In the genomic region with DNA sequence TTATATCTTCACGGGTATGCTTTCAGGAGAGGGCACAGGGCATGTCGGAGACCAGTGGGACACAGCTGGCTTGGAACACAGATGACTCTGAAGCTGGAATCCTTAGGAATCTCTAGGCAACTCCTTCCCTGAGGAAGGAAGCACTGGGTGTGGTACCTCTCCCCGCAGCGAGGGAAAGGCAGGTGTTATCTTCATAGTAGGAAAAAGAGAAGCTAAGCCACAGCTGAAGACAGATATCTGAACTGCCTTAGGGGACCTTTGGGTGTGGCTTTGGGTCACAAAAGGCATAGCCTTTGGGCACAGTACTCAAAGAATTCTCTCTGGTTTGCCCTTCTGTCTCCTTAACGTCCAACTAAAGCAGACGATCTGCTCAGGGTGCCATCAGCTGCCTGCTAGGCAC, we compare ENCODE assay signal across 14 mouse cellular contexts. TPM values are rescaled to one million over a fixed set of nuclear protein-coding genes. Genes with fewer than 3 reads are reported as not detected.
A peak's percentile ranks its signal among the peaks of the same experiment; 100 is the strongest.
DNase-seq lines count a peak whose midpoint lies in the region; ATAC-seq and TF ChIP-seq lines count a peak whose summit lies in the region.
"Had no signal": no experiment of that assay in that cellular context is flagged by ENCODE, and none has a peak within 500 bp of the region (broad histone marks: within the 10 kb centered on the region; RNA-seq: fewer than 3 reads in every experiment).

No protein-coding gene starts in this region.

- H3K9ac ChIP-seq in MEL (ENCODE audit: control insufficient read depth, low read depth, low read length, poor library complexity, severe bottlenecking), result peak overlapping the region; percentile 52
- no peak overlapping the region for H3K9ac ChIP-seq in liver, embryonic 16.5 days (ENCODE audit: low read depth, low read length)
- H3K9ac ChIP-seq in forebrain, embryonic 13.5 days, result no peak overlapping the region
- H3K9ac ChIP-seq: limb, embryonic 12.5 days; midbrain, embryonic 15.5 days had no signal

- H3K4me2 ChIP-seq in liver, embryonic 16.5 days (ENCODE audit: low read depth, low read length), result 0 out of 2 replicates have a peak overlapping the region, but pooled peaks have one; percentile 4
- H3K4me2 ChIP-seq in forebrain, embryonic 13.5 days, result no peak overlapping the region
- H3K4me2 ChIP-seq: limb, embryonic 12.5 days; midbrain, embryonic 15.5 days had no signal

- ATAC-seq in liver, embryonic 16.5 days (ENCODE audit: low read depth), result no peak
- no peak for ATAC-seq in forebrain, embryonic 13.5 days
- ATAC-seq: midbrain, embryonic 15.5 days had no signal

- 48% methylated on average over 6 of the region's 6 CpGs for WGBS in kidney, adult 2 months
- 28% methylated on average over 6 of the region's 6 CpGs for WGBS in liver, embryonic 16.5 days (ENCODE audit: insufficient replicate concordance)
- WGBS in forebrain, embryonic 13.5 days, result 78% methylated on average over 6 of the region's 6 CpGs

- TF ChIP-seq EP300 in MEL (IDR thresholded peaks at IDR 0.05; ENCODE audit: low read depth in 1 of 2, low read length in 2 of 2), result peak; percentile 83 to 87

- no peaks in the 10 kb centered on the region for H3K9me3 ChIP-seq in MEL (replicated peaks; ENCODE audit: insufficient read depth, low read length)
- H3K9me3 ChIP-seq in liver, embryonic 16.5 days (replicated peaks; ENCODE audit: control insufficient read depth, low read length), result no peaks in the 10 kb centered on the region
- no peaks in the 10 kb centered on the region for H3K9me3 ChIP-seq in forebrain, embryonic 13.5 days (replicated peaks)
- H3K9me3 ChIP-seq: limb, embryonic 12.5 days; midbrain, embryonic 15.5 days had no signal

- TF ChIP-seq CTCF in gastrocnemius, adult 2 months (IDR thresholded peaks at IDR 0.05), result no peak
- TF ChIP-seq CTCF in kidney, adult 2 months (conservative IDR thresholded peaks at IDR 0.05; ENCODE audit: insufficient read depth, insufficient read length, low read depth, low read length), result no peak
- TF ChIP-seq CTCF in MEL (IDR thresholded peaks at IDR 0.05 in 2 of 3, conservative IDR thresholded peaks at IDR 0.05 in 1 of 3; ENCODE audit: control insufficient read depth in 1 of 3, insufficient read depth in 1 of 3, low read depth in 2 of 3, low read length in 3 of 3, poor library complexity in 1 of 3, severe bottlenecking in 1 of 3), result no peak

- H3K27ac ChIP-seq in gastrocnemius, adult 2 months, result peak overlapping the region; percentile 65; the same call in 1 of the 2 replicates
- 0 out of 2 replicates have a peak overlapping the region, but pooled peaks have one; percentile 17 for H3K27ac ChIP-seq in kidney, adult 2 months (ENCODE audit: insufficient read depth, low read depth, low read length)
- peak overlapping the region; percentile 94 for H3K27ac ChIP-seq in MEL (ENCODE audit: control insufficient read depth, low read depth, low read length)
- no peak overlapping the region for H3K27ac ChIP-seq in liver, embryonic 16.5 days (ENCODE audit: low read length)
- no peak overlapping the region for H3K27ac ChIP-seq in forebrain, embryonic 13.5 days
- H3K27ac ChIP-seq: limb, embryonic 12.5 days; midbrain, embryonic 15.5 days had no signal

- no peaks in the 10 kb centered on the region for H3K36me3 ChIP-seq in kidney, adult 2 months (ENCODE audit: control insufficient read depth, insufficient read depth, low read length)
- peaks cover 0 to 63% of the 10 kb centered on the region in 2 experiments; a peak in 2 of 4 replicates for H3K36me3 ChIP-seq in MEL (ENCODE audit: control insufficient read depth in 1 of 2, insufficient read depth in 2 of 2, low read length in 2 of 2)
- no peaks in the 10 kb centered on the region for H3K36me3 ChIP-seq in liver, embryonic 16.5 days (ENCODE audit: control insufficient read depth, insufficient read depth)
- no peaks in the 10 kb centered on the region for H3K36me3 ChIP-seq in forebrain, embryonic 13.5 days (ENCODE audit: poor library complexity, severe bottlenecking)
- H3K36me3 ChIP-seq: midbrain, embryonic 15.5 days had no signal

- peak; percentile 14 for DNase-seq in gastrocnemius, adult 2 months
- no peak for DNase-seq in gastrocnemius, postnatal 36 days
- DNase-seq in kidney, adult 2 months, result no peak
- no peak for DNase-seq in kidney, postnatal 14 days
- peak; percentile 71 for DNase-seq in MEL (ENCODE audit: low read depth, low spot score)
- DNase-seq in adrenal gland, postnatal 10 days, result no peak
- DNase-seq: cerebellum, postnatal 25 days; kidney, adult 11 months; layer of hippocampus, postnatal 36 days; lung, postnatal 14 days had no signal

- TF ChIP-seq POLR2A in kidney, adult 2 months (IDR thresholded peaks at IDR 0.05; ENCODE audit: low read depth, low read length), result no peak
- no peak for TF ChIP-seq POLR2A in MEL (IDR thresholded peaks at IDR 0.05; ENCODE audit: control insufficient read depth in 1 of 2, insufficient read depth in 1 of 2, low read depth in 1 of 2, low read length in 2 of 2, poor library complexity in 1 of 2)

- H3K79me2 ChIP-seq in MEL (ENCODE audit: control insufficient read depth, insufficient read depth, low read length, poor library complexity), result peaks cover 3% of the 10 kb centered on the region; the same call in 1 of the 2 replicates

- H3K4me1 ChIP-seq in kidney, adult 2 months (ENCODE audit: control insufficient read depth, insufficient read depth, low read length), result peaks cover 68% of the 10 kb centered on the region
- peaks cover 38 to 65% of the 10 kb centered on the region in 2 experiments for H3K4me1 ChIP-seq in MEL (ENCODE audit: control insufficient read depth in 1 of 2, insufficient read depth in 2 of 2, low read length in 2 of 2)
- H3K4me1 ChIP-seq in liver, embryonic 16.5 days (ENCODE audit: control insufficient read depth, low read depth, low read length), result peaks cover 69% of the 10 kb centered on the region
- H3K4me1 ChIP-seq in forebrain, embryonic 13.5 days, result peaks cover 28% of the 10 kb centered on the region

- TF ChIP-seq RAD21 in MEL (IDR thresholded peaks at IDR 0.05; ENCODE audit: low read depth, low read length), result no peak

- no peaks in the 10 kb centered on the region for H3K27me3 ChIP-seq in kidney, adult 2 months (replicated peaks; ENCODE audit: control insufficient read depth, insufficient read depth, low read length)
- no peaks in the 10 kb centered on the region for H3K27me3 ChIP-seq in MEL (ENCODE audit: control insufficient read depth in 1 of 2, insufficient read depth in 2 of 2, low read length in 2 of 2)
- H3K27me3 ChIP-seq in liver, embryonic 16.5 days (ENCODE audit: control insufficient read depth, insufficient read depth, low read depth, low read length), result no peaks in the 10 kb centered on the region
- H3K27me3 ChIP-seq in forebrain, embryonic 13.5 days, result no peaks in the 10 kb centered on the region
- H3K27me3 ChIP-seq: limb, embryonic 12.5 days; midbrain, embryonic 15.5 days had no signal

- intact Hi-C loops in gastrocnemius, adult 2 months (cut with DNase I), result no loop called here
- intact Hi-C loops in gastrocnemius, postnatal 36 days (cut with DNase I), result no loop called here

- no peak overlapping the region for H3K4me3 ChIP-seq in gastrocnemius, adult 2 months
- H3K4me3 ChIP-seq in kidney, adult 2 months (ENCODE audit: insufficient read depth, low read depth, low read length), result no peak overlapping the region
- H3K4me3 ChIP-seq in MEL (ENCODE audit: control insufficient read depth in 1 of 2, insufficient read depth in 1 of 2, low read depth in 2 of 2, low read length in 2 of 2), result peak overlapping the region; percentile 24 to 25; a peak in 3 of 4 replicates
- H3K4me3 ChIP-seq in liver, embryonic 16.5 days (ENCODE audit: low read depth, low read length), result no peak overlapping the region
- H3K4me3 ChIP-seq in forebrain, embryonic 13.5 days, result no peak overlapping the region
- H3K4me3 ChIP-seq: limb, embryonic 12.5 days; midbrain, embryonic 15.5 days had no signal

TF ChIP-seq in MEL, 35 proteins besides CTCF, POLR2A, EP300 and RAD21 (continues in another document):
- no peak for TF ChIP-seq TBP (IDR thresholded peaks at IDR 0.05; ENCODE audit: low read depth, low read length)
- peak; percentile 67 for TF ChIP-seq RCOR1 (IDR thresholded peaks at IDR 0.05; ENCODE audit: low read depth, low read length)
- TF ChIP-seq JUND (IDR thresholded peaks at IDR 0.05; ENCODE audit: low read depth, low read length), result no peak
- 0 out of 2 replicates have a peak, but pooled peaks have one; percentile 26 for TF ChIP-seq MYC (IDR thresholded peaks at IDR 0.05; ENCODE audit: low read depth, low read length)
- no peak for TF ChIP-seq NRF1 (IDR thresholded peaks at IDR 0.05; ENCODE audit: insufficient read depth, low read depth, low read length, poor library complexity, severe bottlenecking)
- no peak for TF ChIP-seq BHLHE40 (IDR thresholded peaks at IDR 0.05; ENCODE audit: borderline replicate concordance, low read depth, low read length)
- no peak for TF ChIP-seq MAFK (IDR thresholded peaks at IDR 0.05; ENCODE audit: borderline replicate concordance, low read depth, low read length)
- no peak for TF ChIP-seq USF2 (IDR thresholded peaks at IDR 0.05; ENCODE audit: borderline replicate concordance in 1 of 2, insufficient read depth in 1 of 2, low read depth in 1 of 2, low read length in 2 of 2)
- no peak for TF ChIP-seq ZMIZ1 (IDR thresholded peaks at IDR 0.05; ENCODE audit: low read depth, low read length)
- no peak for TF ChIP-seq USF1 (IDR thresholded peaks at IDR 0.05; ENCODE audit: low read depth, low read length)
- no peak for TF ChIP-seq MAX (IDR thresholded peaks at IDR 0.05; ENCODE audit: low read length)
- no peak for TF ChIP-seq UBTF (IDR thresholded peaks at IDR 0.05; ENCODE audit: borderline replicate concordance, insufficient read depth, low read depth, low read length)
- TF ChIP-seq E2F4 (IDR thresholded peaks at IDR 0.05; ENCODE audit: borderline replicate concordance, low read depth, low read length), result no peak
- no peak for TF ChIP-seq MEF2A (IDR thresholded peaks at IDR 0.05; ENCODE audit: extremely low read depth, insufficient replicate concordance, low read depth, low read length, poor library complexity, severe bottlenecking)
- TF ChIP-seq NELFE (IDR thresholded peaks at IDR 0.05; ENCODE audit: low read depth, low read length), result no peak
- TF ChIP-seq MAZ (IDR thresholded peaks at IDR 0.05; ENCODE audit: low read depth, low read length), result no peak
- no peak for TF ChIP-seq ZKSCAN1 (IDR thresholded peaks at IDR 0.05; ENCODE audit: low read depth, low read length)
- no peak for TF ChIP-seq CHD2 (IDR thresholded peaks at IDR 0.05; ENCODE audit: low read length)

RNA-seq across cellular contexts. Expression of a gene that starts 16.0 kb away (rescaled TPM):
- total RNA-seq in gastrocnemius, adult 2 months (2021), result 10 to 100 TPM; 61.7 to 75.3 TPM
- total RNA-seq in gastrocnemius, postnatal 36 days (2021), result 10 to 100 TPM; 46.3 to 56.9 TPM
- polyA plus RNA-seq in kidney, adult 2 months (2012; rRNA removed), result 33.5 and 37.0 TPM in 2 replicates
- 7.1 and 7.5 TPM in 2 replicates for total RNA-seq in MEL (2012; rRNA removed)
- polyA plus RNA-seq in MEL (2012; ENCODE audit: insufficient read depth in 1 of 2, insufficient read length in 2 of 2, low read depth in 1 of 2, low replicate concordance in 2 of 2, missing spikeins in 1 of 2), result 10 to 100 TPM in 1 of 2 experiments, not detected in 1; 10.2 TPM
- 2.7 TPM in 2 replicates for polyA plus RNA-seq in liver, embryonic 16.5 days (2015; fragmentation: Nextera tagmentation; extraction: Ambion mirVana)
- 9.9 and 10.7 TPM in 2 replicates for polyA plus RNA-seq in forebrain, embryonic 13.5 days (2015; fragmentation: Nextera tagmentation; extraction: Ambion mirVana)
- 10 to 100 TPM; 24.4 to 31.8 TPM for total RNA-seq in adrenal gland, postnatal 10 days (2021)

Comparison
In these comparisons a context has a peak if more than half of its experiments do, and no peak if none do; other contexts are left out.
1. DNase-seq: peak in gastrocnemius, adult 2 months (single experiment) and MEL (single experiment); none in gastrocnemius, postnatal 36 days (0 of 2), kidney, adult 2 months (single experiment), kidney, postnatal 14 days (single experiment) and adrenal gland, postnatal 10 days (single experiment).
2. H3K27ac ChIP-seq: peak in gastrocnemius, adult 2 months (single experiment), kidney, adult 2 months (single experiment) and MEL (single experiment); none in liver, embryonic 16.5 days (single experiment) and forebrain, embryonic 13.5 days (single experiment).
3. H3K4me3 ChIP-seq: peak in MEL (2 of 2); none in gastrocnemius, adult 2 months (single experiment), kidney, adult 2 months (single experiment), liver, embryonic 16.5 days (single experiment) and forebrain, embryonic 13.5 days (single experiment).